Mouse (Mus musculus) bone marrow, adult 2 months (tissue): ENCODE results near the gene Gm17720.

Source experiments
- CTCF ChIP-seq: fragments of 200-500 bp; IDR thresholded peaks from 2 replicates; pipeline ENCODE4 v1.5.1; 2011; ENCODE audit warnings: low read length, control low read depth; ENCODE audit not compliant: control insufficient read depth, insufficient read depth
- POLR2A ChIP-seq: fragments of 200-500 bp; IDR thresholded peaks from 2 replicates; pipeline ENCODE4 v1.6.1; 2011; ENCODE audit warnings: low read depth, mild to moderate bottlenecking, control low read depth, low read length, borderline replicate concordance; ENCODE audit not compliant: control insufficient read depth

GRCm38 (mm10) chr8:110079282-110080221, 23.0 kb downstream of the Gm17720 start, which contains the start of gene Zfp612:
- no peak for TF ChIP-seq CTCF
- no peak for TF ChIP-seq POLR2A
